Mouse (Mus musculus) monocyte, adult 2 months (primary cell): ENCODE results near the gene Hic1.
A peak's percentile ranks its signal among the peaks of the same experiment; 100 is the strongest.

Source experiments
- DNase-seq, 2 experiments: peaks; one replicate each; pipeline ENCODE4 v3.0.0; 2022; ENCODE audit warnings: low spot score in 2 of 2, low read depth in 1 of 2

The Hic1 gene

GRCm38 (mm10) chr11:75168590-75169361 lies 543 bp downstream of the Hic1 start:
- peak in 1 of 2 experiments; percentile 69 for DNase-seq

- DNase-seq: no peak
Measured at GRCm38 (mm10) chr11:75167643-75168589, 1.4 kb downstream of the Hic1 start.

- DNase-seq: no peak
Measured at GRCm38 (mm10) chr11:75166861-75167642, 2.3 kb downstream of the Hic1 start.

GRCm38 (mm10) chr11:75166193-75166842 lies 3.0 kb downstream of the Hic1 start:
- no peak for DNase-seq

- DNase-seq: peak in 1 of 2 experiments; percentile 80
Measured at GRCm38 (mm10) chr11:75165441-75166192, 3.7 kb downstream of the Hic1 start.

GRCm38 (mm10) chr11:75164750-75165149 lies 4.6 kb downstream of the Hic1 start:
- DNase-seq: peak in 1 of 2 experiments; percentile 60

- DNase-seq: no peak
Measured at GRCm38 (mm10) chr11:75164051-75164450, 5.3 kb downstream of the Hic1 start.

- DNase-seq: no peak
Measured at GRCm38 (mm10) chr11:75163379-75163778, 5.9 kb downstream of the Hic1 start.

GRCm38 (mm10) chr11:75162591-75163080 lies 6.7 kb downstream of the Hic1 start:
- no peak for DNase-seq

- DNase-seq: no peak
Measured at GRCm38 (mm10) chr11:75161417-75162008, 7.8 kb downstream of the Hic1 start.

- no peak for DNase-seq
Measured at GRCm38 (mm10) chr11:75160954-75161353, 8.4 kb downstream of the Hic1 start.

GRCm38 (mm10) chr11:75159564-75159963 lies 9.8 kb downstream of the Hic1 start:
- no peak for DNase-seq

GRCm38 (mm10) chr11:75158432-75158831 lies 10.9 kb downstream of the Hic1 start:
- DNase-seq: no peak

- no peak for DNase-seq
Measured at GRCm38 (mm10) chr11:75157901-75158300, 11.4 kb downstream of the Hic1 start.

- DNase-seq: no peak
Measured at GRCm38 (mm10) chr11:75157037-75157436, 12.3 kb downstream of the Hic1 start.

GRCm38 (mm10) chr11:75156416-75156815 lies 12.9 kb downstream of the Hic1 start:
- DNase-seq: no peak

GRCm38 (mm10) chr11:75155985-75156384 lies 13.3 kb downstream of the Hic1 start:
- DNase-seq: no peak

- peak in 1 of 2 experiments; percentile 70 for DNase-seq
Measured at GRCm38 (mm10) chr11:75154053-75154585, 15.2 kb downstream of the Hic1 start.
